Mouse (Mus musculus) embryo, embryonic 11 days (tissue): ENCODE data around the gene Pafah1b2.

Experiments used
- DNase-seq: peaks from one replicate; pipeline ENCODE4 v3.0.0-alpha.2; 2015

Gene Pafah1b2

GRCm38 (mm10) chr9:46012091-46013008 is at the start of gene Pafah1b2, which contains the start of gene Sik3:
Gene Pafah1b2, minus strand, starts transcription at chr9:46012690.
Gene Sik3, plus strand, starts transcription at chr9:46012820.
- peak; percentile 98 for DNase-seq

DNA sequence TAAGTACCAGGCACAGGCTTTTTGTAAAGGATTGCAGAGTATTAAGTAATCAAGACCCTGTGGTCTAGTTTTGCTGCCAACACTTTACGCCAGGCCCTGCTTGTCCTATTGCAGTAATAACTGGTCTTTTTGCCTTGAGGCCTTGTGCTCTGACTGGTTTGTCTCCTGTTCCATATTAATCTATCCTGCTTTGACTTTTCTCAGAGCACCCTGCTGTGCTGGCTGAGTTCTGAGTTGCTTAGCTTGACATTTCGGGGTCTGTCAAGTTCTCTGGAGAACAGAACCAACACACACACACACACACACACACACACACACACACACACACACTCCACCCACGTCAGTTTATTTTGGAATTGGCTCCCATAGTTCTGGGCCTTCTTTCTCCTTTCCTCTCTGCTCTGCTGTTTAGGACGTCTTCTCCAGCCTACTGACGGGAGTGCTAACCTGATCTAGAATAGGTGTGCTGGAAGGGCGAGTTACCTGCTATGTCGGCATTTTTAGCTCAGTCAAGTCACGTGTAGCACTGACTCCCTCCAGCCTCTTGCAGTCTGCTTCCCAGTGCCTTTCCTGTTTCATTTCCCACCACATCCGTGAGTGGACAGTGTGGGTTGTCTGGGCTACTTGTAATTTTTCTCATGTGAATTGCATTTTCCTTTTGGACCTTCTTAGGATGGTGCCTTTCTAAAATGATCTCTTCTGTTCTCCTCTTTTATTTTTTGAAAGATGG is 49.4 kb upstream of the Pafah1b2 start:
- DNase-seq = no peak

- no peak for DNase-seq
Observed at GRCm38 (mm10) chr9:46060249-46060648, 47.8 kb upstream of the Pafah1b2 start.

DNA sequence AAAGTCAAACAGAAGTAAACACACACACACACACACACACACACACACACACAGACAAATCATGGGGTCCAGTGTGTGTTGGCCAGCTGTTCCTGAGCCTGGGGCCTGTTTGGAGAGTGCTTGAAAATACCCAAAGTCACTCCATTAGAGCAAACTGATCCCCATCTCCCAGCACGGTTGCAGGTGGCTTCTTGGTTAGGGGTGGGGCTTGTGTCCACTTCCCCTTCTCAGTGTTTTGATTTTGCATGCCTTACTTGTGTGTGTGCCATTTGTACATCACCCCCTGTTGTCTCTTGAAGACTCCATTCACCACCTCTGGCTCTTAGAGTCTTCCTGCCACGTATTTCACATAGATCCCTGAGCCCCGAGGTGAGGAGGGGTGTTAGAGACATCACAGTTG is 45.6 kb upstream of the Pafah1b2 start:
- DNase-seq = no peak

- no peak for DNase-seq
Observed at GRCm38 (mm10) chr9:46053014-46053666, 40.6 kb upstream of the Pafah1b2 start.

DNA sequence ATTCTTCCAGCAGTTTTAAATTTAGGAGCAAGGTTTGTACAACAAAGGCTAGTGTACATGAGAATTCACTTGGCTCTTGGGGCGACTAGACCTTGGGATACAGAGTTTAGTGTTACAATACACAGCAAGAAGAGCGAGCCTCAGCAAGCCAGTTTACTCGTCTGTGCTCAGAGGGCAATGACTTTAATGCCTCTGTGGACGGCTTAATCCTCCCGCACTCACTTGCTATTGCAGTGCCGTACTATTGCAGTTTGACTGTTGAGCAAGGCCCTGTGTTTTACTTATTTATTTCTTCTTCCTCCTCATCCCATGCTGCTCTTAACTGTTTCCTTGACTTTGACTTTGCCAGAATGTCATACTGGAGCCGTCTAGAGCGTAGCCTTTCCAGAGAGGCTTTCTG is 37.7 kb upstream of the Pafah1b2 start:
- DNase-seq = no peak

GRCm38 (mm10) chr9:46049525-46049924 is 37.0 kb upstream of the Pafah1b2 start:
- no peak for DNase-seq

GRCm38 (mm10) chr9:46046724-46047517 is 34.4 kb upstream of the Pafah1b2 start:
- no peak for DNase-seq

DNA sequence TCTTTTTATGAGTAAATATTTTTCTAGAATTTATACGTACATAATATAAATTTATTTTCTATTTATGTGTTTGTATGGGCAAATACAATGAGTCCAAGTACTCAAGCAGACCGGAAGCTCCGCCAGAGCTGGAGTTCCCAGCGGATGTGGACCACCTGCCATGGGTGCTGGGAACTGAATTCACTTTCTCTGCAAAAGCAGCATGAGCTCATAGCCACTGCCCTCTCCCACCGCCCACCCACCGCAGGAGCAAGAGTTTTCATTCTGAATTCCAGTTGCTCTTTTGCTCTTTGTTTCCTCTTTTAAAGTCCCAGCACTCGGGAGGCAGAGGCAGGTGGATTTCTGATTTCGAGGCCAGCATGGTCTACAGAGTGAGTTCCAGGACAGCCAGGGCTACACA is 31.1 kb upstream of the Pafah1b2 start:
- no peak for DNase-seq

GRCm38 (mm10) chr9:46042387-46042786 is 29.9 kb upstream of the Pafah1b2 start:
- DNase-seq = no peak

- DNase-seq = no peak
Observed at GRCm38 (mm10) chr9:46041186-46041585, 28.7 kb upstream of the Pafah1b2 start.

DNA sequence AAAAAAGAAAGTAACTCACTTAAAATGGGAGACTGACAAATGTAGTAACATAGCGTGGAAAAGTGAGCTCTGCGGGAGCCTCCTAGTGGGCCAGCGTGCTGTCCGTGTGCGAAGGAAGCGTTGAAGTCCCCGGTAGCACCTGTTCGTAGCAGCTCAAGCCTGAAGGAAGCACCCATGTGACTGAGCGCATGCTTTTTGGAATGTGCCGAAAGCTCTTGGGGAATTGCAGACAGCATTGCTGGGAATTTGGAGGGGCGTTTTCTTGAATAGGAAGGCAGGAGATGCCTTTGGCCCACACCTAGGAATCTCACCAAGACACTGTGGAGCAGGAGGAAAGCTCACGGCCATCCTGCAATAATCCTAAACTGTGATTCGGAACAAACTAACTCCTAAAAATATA is 26.3 kb upstream of the Pafah1b2 start:
- DNase-seq = no peak

GRCm38 (mm10) chr9:46036881-46037280 is 24.4 kb upstream of the Pafah1b2 start:
- no peak for DNase-seq

GRCm38 (mm10) chr9:46035290-46035871 is 22.9 kb upstream of the Pafah1b2 start:
- no peak for DNase-seq

GRCm38 (mm10) chr9:46033862-46034261 is 21.4 kb upstream of the Pafah1b2 start:
- no peak for DNase-seq

GRCm38 (mm10) chr9:46033058-46033457 is 20.6 kb upstream of the Pafah1b2 start:
- no peak for DNase-seq

DNA sequence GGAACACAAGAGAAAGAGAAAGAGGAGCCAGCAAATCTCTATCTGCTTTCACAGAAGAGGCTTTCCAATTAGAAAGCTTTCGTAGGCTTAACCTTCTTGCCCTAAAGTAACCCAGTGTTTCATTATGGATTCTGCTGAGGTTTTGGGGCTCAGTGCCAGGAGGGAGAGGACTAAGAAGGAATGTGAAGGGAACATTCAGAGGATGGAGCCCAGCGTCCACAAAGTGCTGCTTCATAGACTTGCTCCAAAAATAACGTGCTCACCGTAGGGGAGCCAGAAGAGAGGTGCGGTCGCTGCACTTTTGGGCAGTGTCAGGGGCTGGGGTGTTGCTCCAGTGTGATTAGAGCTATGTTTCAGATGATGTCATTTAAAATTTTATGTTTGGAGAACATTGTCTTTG is 19.7 kb upstream of the Pafah1b2 start:
- no peak for DNase-seq

GRCm38 (mm10) chr9:46030968-46031367 is 18.5 kb upstream of the Pafah1b2 start:
- peak; percentile 9 for DNase-seq

DNA sequence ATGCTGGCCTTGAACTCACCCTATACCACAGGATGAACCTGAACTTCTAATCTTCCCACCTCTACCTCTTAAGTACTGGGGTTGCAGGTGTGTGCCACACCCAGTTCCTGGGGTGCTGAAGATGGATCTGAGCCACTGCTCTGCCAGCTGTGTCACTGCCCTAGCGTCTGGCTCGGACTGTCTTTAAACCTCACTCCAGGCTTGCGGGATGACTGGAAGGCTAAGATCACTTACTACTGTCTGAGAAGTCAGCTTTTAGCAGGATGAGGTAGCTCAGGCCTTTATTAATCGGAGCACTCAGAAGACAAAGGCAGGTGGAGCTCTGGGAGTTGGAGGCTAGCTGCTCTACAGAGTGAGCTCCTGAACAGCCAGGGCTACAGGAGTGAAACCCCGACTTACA is 17.7 kb upstream of the Pafah1b2 start:
- no peak for DNase-seq

GRCm38 (mm10) chr9:46029534-46029933 is 17.0 kb upstream of the Pafah1b2 start:
- DNase-seq = no peak

DNA sequence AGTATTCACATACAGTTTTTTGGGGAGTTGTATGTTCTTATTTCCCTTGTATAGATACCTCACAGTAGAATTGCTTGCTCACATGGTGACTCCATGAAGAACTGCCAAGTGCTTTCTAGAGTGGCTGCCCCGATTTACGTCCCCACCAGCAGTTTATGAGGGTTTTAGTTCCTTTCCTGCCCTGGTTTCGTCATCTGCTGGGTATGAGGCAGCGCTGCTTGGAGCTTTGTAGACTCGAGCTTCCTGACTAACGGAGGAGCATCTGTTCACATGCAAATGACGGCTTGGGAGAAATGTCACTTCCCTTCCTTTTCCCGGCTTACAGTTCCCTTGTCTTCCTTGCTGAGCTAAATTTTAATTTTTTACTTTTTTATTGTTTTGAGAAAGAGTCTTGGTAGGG is 15.5 kb upstream of the Pafah1b2 start:
- no peak for DNase-seq
